Mouse (Mus musculus): Measurements from ENCODE around the gene Saa1.

DNA sequence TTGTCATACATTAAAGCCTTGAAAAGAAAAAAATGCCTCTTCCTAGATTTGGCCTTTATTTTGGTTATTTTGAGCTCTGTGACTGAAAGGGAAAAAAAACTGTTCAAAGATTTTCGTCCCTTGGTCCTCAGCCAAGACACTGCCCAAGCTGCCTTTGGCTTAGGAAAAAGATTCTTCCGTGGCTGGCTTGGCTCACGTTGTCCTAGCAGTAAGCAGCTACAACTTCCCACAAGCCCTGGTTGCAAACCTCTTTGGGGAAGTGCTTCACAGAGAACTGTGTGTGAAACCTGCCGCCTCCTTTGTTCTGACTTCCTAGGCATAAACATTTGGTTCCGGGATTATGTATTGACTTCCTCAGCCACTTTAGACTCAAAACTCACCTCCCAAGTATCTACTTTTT is 25.9 kb downstream of the Saa1 start:
- TF ChIP-seq CTCF (IDR thresholded peaks at IDR 0.05) (no peak), EP300 (IDR thresholded peaks at IDR 0.05) (peak; percentile 45; the same call in 1 of the 2 replicates)

All from lung, postnatal 0 days (tissue).